Comparison of ENCODE assay signal across 13 mouse cellular contexts in genomic region chr2:157814116-157814964, GRCm38 (mm10).
A peak's percentile ranks its signal among the peaks of the same experiment; 100 is the strongest.
DNase-seq lines count a peak whose midpoint lies in the region; TF ChIP-seq lines count a peak whose summit lies in the region.
"Had no signal": no experiment of that assay in that cellular context is flagged by ENCODE, and none has a peak within 500 bp of the region (broad histone marks: within the 10 kb centered on the region; RNA-seq: fewer than 3 reads in every experiment).

No protein-coding gene starts in this region.

- no peak for TF ChIP-seq POLR2A in kidney, adult 2 months (IDR thresholded peaks at IDR 0.05; ENCODE audit: low read depth, low read length)

- DNase-seq in heart, adult 11 months: peak; percentile 73
- DNase-seq in heart, postnatal 14 days: no peak
- peak; percentile 3 to 7 for DNase-seq in layer of hippocampus, postnatal 10 days (ENCODE audit: low spot score in 2 of 2)
- no peak for DNase-seq in layer of hippocampus, postnatal 36 days
- DNase-seq in thymus, postnatal 4 days: peak; percentile 5
- no peak for DNase-seq in thymus, postnatal 0 days (ENCODE audit: low spot score)
- no peak for DNase-seq in limb, embryonic 10.5 days (ENCODE audit: low spot score)
- DNase-seq in kidney, adult 2 months: no peak
- DNase-seq: adrenal gland, postnatal 14 days; gastrocnemius, postnatal 36 days; right cerebral cortex, adult 18-20 months had no signal

- peaks cover 9% of the 10 kb centered on the region; the same call in 1 of the 2 replicates for H3K4me1 ChIP-seq in limb, embryonic 10.5 days
- H3K4me1 ChIP-seq in kidney, adult 2 months (ENCODE audit: control insufficient read depth, insufficient read depth, low read length): no peaks in the 10 kb centered on the region

- no peak overlapping the region for H3K4me3 ChIP-seq in limb, embryonic 10.5 days
- H3K4me3 ChIP-seq in kidney, adult 2 months (ENCODE audit: insufficient read depth, low read depth, low read length): no peak overlapping the region
- H3K4me3 ChIP-seq: hindbrain, embryonic 15.5 days; megakaryocyte, embryonic 14.5 days had no signal

- H3K27me3 ChIP-seq in limb, embryonic 10.5 days (ENCODE audit: low read depth, poor library complexity, severe bottlenecking): no peaks in the 10 kb centered on the region
- H3K27me3 ChIP-seq in kidney, adult 2 months (replicated peaks; ENCODE audit: control insufficient read depth, insufficient read depth, low read length): no peaks in the 10 kb centered on the region
- H3K27me3 ChIP-seq: hindbrain, embryonic 15.5 days; megakaryocyte, embryonic 14.5 days had no signal

- no peak overlapping the region for H3K27ac ChIP-seq in limb, embryonic 10.5 days
- H3K27ac ChIP-seq in kidney, adult 2 months (ENCODE audit: insufficient read depth, low read depth, low read length): no peak overlapping the region
- H3K27ac ChIP-seq: hindbrain, embryonic 15.5 days had no signal

- peaks cover 69% of the 10 kb centered on the region for H3K36me3 ChIP-seq in limb, embryonic 10.5 days
- peaks cover 1% of the 10 kb centered on the region; the same call in 1 of the 2 replicates for H3K36me3 ChIP-seq in kidney, adult 2 months (ENCODE audit: control insufficient read depth, insufficient read depth, low read length)

- TF ChIP-seq CTCF in kidney, adult 2 months (conservative IDR thresholded peaks at IDR 0.05; ENCODE audit: insufficient read depth, insufficient read length, low read depth, low read length): no peak

- intact Hi-C loops in heart, postnatal 14 days (cut with DNase I): no loop called here

- WGBS in limb, embryonic 10.5 days: 74% methylated on average over 11 of the region's 11 CpGs
- WGBS in kidney, adult 2 months: 66% methylated on average over 11 of the region's 11 CpGs

- H3K9me3 ChIP-seq in limb, embryonic 10.5 days (replicated peaks): no peaks in the 10 kb centered on the region
- H3K9me3 ChIP-seq: hindbrain, embryonic 15.5 days; megakaryocyte, embryonic 14.5 days had no signal

Comparison
In these comparisons a context has a peak if more than half of its experiments do, and no peak if none do; other contexts are left out.
1. DNase-seq: peak in heart, adult 11 months (single experiment), layer of hippocampus, postnatal 10 days (2 of 2) and thymus, postnatal 4 days (single experiment); none in heart, postnatal 14 days (0 of 2), layer of hippocampus, postnatal 36 days (0 of 2), thymus, postnatal 0 days (single experiment), limb, embryonic 10.5 days (single experiment) and kidney, adult 2 months (single experiment).